Mouse (Mus musculus) stomach, embryonic 14.5 days (tissue): ENCODE data around the gene Cops7a. TPM values are rescaled to one million over a fixed set of nuclear protein-coding genes. Genes with fewer than 3 reads are reported as not detected.

Source experiments
- ATAC-seq: fragments of 200-750 bp; cut with Nextera tagmentation; 2 replicates; pipeline ENCODE4 v1.8.0; 2017; ENCODE audit warnings: low read depth, moderate TSS enrichment; ENCODE audit not compliant: insufficient number of reproducible peaks, insufficient read depth, low FRiP score
- H3K27ac ChIP-seq: fragments of 300-500 bp; sonication (generic); 2 replicates; pipeline ENCODE4 v1.5.1; 2014; ENCODE audit warnings: mild to moderate bottlenecking, low read length, moderate library complexity, mixed read lengths
- H3K27me3 ChIP-seq: fragments of 300-500 bp; sonication (generic); 2 replicates; pipeline ENCODE4 v1.6.1; 2014; ENCODE audit warnings: low read length, control low read depth, mixed read lengths; ENCODE audit not compliant: control insufficient read depth, insufficient read depth
- H3K36me3 ChIP-seq: fragments of 300-500 bp; sonication (generic); 2 replicates; pipeline ENCODE4 v1.6.1; 2014; ENCODE audit warnings: mild to moderate bottlenecking, control low read depth, low read length, moderate library complexity, mixed read lengths; ENCODE audit not compliant: control insufficient read depth, insufficient read depth
- H3K4me1 ChIP-seq: fragments of 300-500 bp; sonication (generic); 2 replicates; pipeline ENCODE4 v1.6.1; 2014; ENCODE audit warnings: low read length, control low read depth, mixed read lengths; ENCODE audit not compliant: control insufficient read depth, insufficient read depth
- H3K4me2 ChIP-seq: fragments of 300-500 bp; sonication (generic); replicated peaks from 2 replicates; pipeline ENCODE4 v1.6.1; 2014; ENCODE audit warnings: low read depth, low read length, control low read depth
- H3K4me3 ChIP-seq: fragments of 300-500 bp; sonication (generic); 2 replicates; pipeline ENCODE4 v1.5.1; 2014; ENCODE audit warnings: low read depth, low read length, control low read depth
- H3K9ac ChIP-seq: fragments of 300-500 bp; sonication (generic); replicated peaks from 2 replicates; pipeline ENCODE4 v1.6.1; 2014; ENCODE audit warnings: low read depth, mild to moderate bottlenecking, control low read depth, low read length, moderate library complexity, mixed read lengths
- H3K9me3 ChIP-seq: fragments of 300-500 bp; sonication (generic); 2 replicates; pipeline ENCODE4 v1.6.1; 2016; ENCODE audit warnings: low read depth, low read length, control low read depth; ENCODE audit not compliant: control insufficient read depth
- WGBS: fragments of 180-500 bp; shearing (Covaris S2); extraction: QIAGEN DNeasy Blood & Tissue Kit; methylation state at CpG from one replicate; pipeline ENCODE4 v1.1.7; 2014; 5-methylcytosine and 5-hydroxymethylcytosine counted together
- polyA plus RNA-seq: library from polyadenylated mRNA; unstranded; fragments of >200 nt; fragmentation: Nextera tagmentation; extraction: Ambion mirVana; gene quantifications from 2 replicates; pipeline ENCODE4 v1.2.1, GENCODE M21; 2014

Gene Cops7a
- polyA plus RNA-seq, 1 experiment from 2014 or later: 139 TPM

- Histone ChIP-seq H3K4me2 (no peak overlapping the region), H3K36me3 (peaks cover 32% of the 10 kb centered on the region), H3K4me1 (peaks cover 30% of the 10 kb centered on the region), H3K9me3 (no peaks in the 10 kb centered on the region), H3K27ac (no peak overlapping the region), H3K4me3 (no peak overlapping the region), H3K27me3 (no peaks in the 10 kb centered on the region), H3K9ac (no peak overlapping the region)
- 85% methylated on average over 7 of the region's 7 CpGs for WGBS
- ATAC-seq: no peak
These were observed 50.8 kb downstream of the Cops7a start for GRCm38 (mm10) chr6:124914511-124914910.

- peaks cover 32% of the 10 kb centered on the region for H3K36me3 ChIP-seq
- no peak for ATAC-seq
- 68% methylated on average over 14 of the region's 14 CpGs for WGBS
- H3K9me3 ChIP-seq: no peaks in the 10 kb centered on the region
- H3K27me3 ChIP-seq: no peaks in the 10 kb centered on the region
- H3K4me3 ChIP-seq: no peak overlapping the region
- no peak overlapping the region for H3K9ac ChIP-seq
- H3K4me1 ChIP-seq: peaks cover 30% of the 10 kb centered on the region
- no peak overlapping the region; the same call in 1 of the 2 replicates for H3K27ac ChIP-seq
- no peak overlapping the region for H3K4me2 ChIP-seq
These were observed 51.5 kb downstream of the Cops7a start for GRCm38 (mm10) chr6:124913721-124914285.

GRCm38 (mm10) chr6:124913214-124913613 lies 52.1 kb downstream of the Cops7a start:
- Histone ChIP-seq H3K9ac (no peak overlapping the region), H3K4me2 (no peak overlapping the region), H3K27ac (no peak overlapping the region; the same call in 1 of the 2 replicates), H3K36me3 (peaks cover 32% of the 10 kb centered on the region), H3K27me3 (no peaks in the 10 kb centered on the region), H3K9me3 (no peaks in the 10 kb centered on the region), H3K4me1 (peaks cover 30% of the 10 kb centered on the region), H3K4me3 (no peak overlapping the region)
- ATAC-seq: no peak
- 70% methylated on average over 6 of the region's 6 CpGs for WGBS

GRCm38 (mm10) chr6:124911533-124912218 lies 53.7 kb downstream of the Cops7a start, which contains the start of gene Lag3:
Gene Lag3 (minus strand): TSS chr6:124911705.
- WGBS: 16% methylated on average over 13 of the region's 13 CpGs
- H3K4me2 ChIP-seq: no peak within 1 kb of the TSS
- 0 out of 2 replicates have a peak within 1 kb of the TSS, but pooled peaks have one; percentile 6 for H3K9ac ChIP-seq
- H3K27ac ChIP-seq: no peak within 1 kb of the TSS; the same call in 1 of the 2 replicates
- no peak for ATAC-seq
- no peak within 1 kb of the TSS for H3K4me3 ChIP-seq
- peaks cover 32% of the 10 kb centered on the region for H3K36me3 ChIP-seq
- peaks cover 30% of the 10 kb centered on the region for H3K4me1 ChIP-seq
- no peaks in the 10 kb centered on the region for H3K27me3 ChIP-seq
- H3K9me3 ChIP-seq: no peaks in the 10 kb centered on the region

DNA sequence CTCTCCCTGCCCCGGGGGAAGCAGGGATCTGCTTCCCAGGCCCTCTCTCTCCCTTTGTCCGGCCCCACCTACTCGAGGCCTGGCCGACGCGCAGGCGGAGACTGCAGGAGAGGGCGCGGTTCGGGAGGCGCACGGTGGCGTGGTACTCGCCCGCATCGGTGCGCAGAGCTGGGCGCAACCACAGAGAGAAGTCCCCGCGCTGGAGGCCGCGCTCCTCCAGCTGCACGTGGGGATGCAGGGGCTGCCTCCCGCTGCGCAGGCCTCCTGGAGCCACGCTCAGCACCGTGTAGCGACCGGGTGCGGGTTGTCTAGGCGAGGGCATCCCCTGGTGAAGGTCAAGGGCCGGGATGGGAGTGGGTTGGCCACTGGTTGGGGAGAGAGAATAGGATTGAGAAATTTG lies 55.3 kb downstream of the Cops7a start:
- Histone ChIP-seq H3K4me3 (peak overlapping the region; percentile 15; the same call in 1 of the 2 replicates), H3K9ac (peak overlapping the region; percentile 10; the same call in 1 of the 2 replicates), H3K27me3 (no peaks in the 10 kb centered on the region), H3K36me3 (peaks cover 26% of the 10 kb centered on the region), H3K4me1 (peaks cover 18% of the 10 kb centered on the region), H3K27ac (no peak overlapping the region), H3K4me2 (peak overlapping the region; percentile 42), H3K9me3 (no peaks in the 10 kb centered on the region)
- peak; percentile 67 for ATAC-seq
- WGBS: 7% methylated on average over 32 of the region's 32 CpGs

Other genes with a start within 250 kb of the Cops7a start
- 13.7 and 15.3 TPM in 2 replicates for gene Ptpn6, start 226.8 kb downstream of the Cops7a start, polyA plus RNA-seq
- 445 and 505 TPM in 2 replicates for gene Grcc10, start 224.2 kb downstream of the Cops7a start, polyA plus RNA-seq
- not detected in 2 replicates for gene Gm45234, start 209.5 kb downstream of the Cops7a start, polyA plus RNA-seq
- 15.0 and 18.5 TPM in 2 replicates for gene Atn1, start 209.0 kb downstream of the Cops7a start, polyA plus RNA-seq
- 9.5 and 9.7 TPM in 2 replicates for gene Eno2, start 195.9 kb downstream of the Cops7a start, polyA plus RNA-seq
- gene Lrrc23, start 185.8 kb downstream of the Cops7a start, polyA plus RNA-seq: 0.32 and 0.35 TPM in 2 replicates
- 7.4 and 8.0 TPM in 2 replicates for gene Spsb2, start 156.9 kb downstream of the Cops7a start, polyA plus RNA-seq
- 844 and 872 TPM in 2 replicates for gene Tpi1, start 151.2 kb downstream of the Cops7a start, polyA plus RNA-seq
- gene Usp5, start 136.1 kb downstream of the Cops7a start, polyA plus RNA-seq: 121 and 123 TPM in 2 replicates
- 151 and 163 TPM in 2 replicates for gene Cdca3, start 136.0 kb downstream of the Cops7a start, polyA plus RNA-seq
- gene Gnb3, start 125.3 kb downstream of the Cops7a start, polyA plus RNA-seq: 1.4 and 1.5 TPM in 2 replicates
- 43.2 and 43.9 TPM in 2 replicates for gene P3h3, start 107.8 kb downstream of the Cops7a start, polyA plus RNA-seq
- gene Gpr162, start 101.6 kb downstream of the Cops7a start, polyA plus RNA-seq: 0.91 and 1.0 TPM in 2 replicates
- gene Cd4, start 77.3 kb downstream of the Cops7a start, polyA plus RNA-seq: 0.28 and 0.43 TPM in 2 replicates
- gene Lag3, start 53.8 kb downstream of the Cops7a start, polyA plus RNA-seq: 1.3 and 1.5 TPM in 2 replicates
- gene Ptms, start 45.4 kb downstream of the Cops7a start, polyA plus RNA-seq: 320 TPM in 2 replicates
- 341 and 354 TPM in 2 replicates for gene Mlf2, start 34.2 kb downstream of the Cops7a start, polyA plus RNA-seq
- gene Pianp, start 31.2 kb upstream of the Cops7a start, polyA plus RNA-seq: 4.4 and 6.0 TPM in 2 replicates
- 15.1 and 15.7 TPM in 2 replicates for gene Zfp384, start 43.6 kb upstream of the Cops7a start, polyA plus RNA-seq
- 118 and 119 TPM in 2 replicates for gene Ing4, start 74.2 kb upstream of the Cops7a start, polyA plus RNA-seq
- gene Acrbp, start 84.2 kb upstream of the Cops7a start, polyA plus RNA-seq: 15.8 and 18.6 TPM in 2 replicates
- 1.2 and 2.1 TPM in 2 replicates for gene Lpar5, start 102.4 kb upstream of the Cops7a start, polyA plus RNA-seq
- gene Chd4, start 130.4 kb upstream of the Cops7a start, polyA plus RNA-seq: 70.9 and 78.7 TPM in 2 replicates
- gene Nop2, start 166.4 kb upstream of the Cops7a start, polyA plus RNA-seq: 52.3 and 55.4 TPM in 2 replicates
- 7.4 and 9.2 TPM in 2 replicates for gene Iffo1, start 179.7 kb upstream of the Cops7a start, polyA plus RNA-seq
- gene Gapdh, start 200.9 kb upstream of the Cops7a start, polyA plus RNA-seq: 1,945 and 1,966 TPM in 2 replicates
- gene Ncapd2, start 226.2 kb upstream of the Cops7a start, polyA plus RNA-seq: 107 and 109 TPM in 2 replicates
- gene Mrpl51, start 226.3 kb upstream of the Cops7a start, polyA plus RNA-seq: 193 and 202 TPM in 2 replicates